Mouse (Mus musculus): ENCODE results near the gene 1700022I11Rik.

DNA sequence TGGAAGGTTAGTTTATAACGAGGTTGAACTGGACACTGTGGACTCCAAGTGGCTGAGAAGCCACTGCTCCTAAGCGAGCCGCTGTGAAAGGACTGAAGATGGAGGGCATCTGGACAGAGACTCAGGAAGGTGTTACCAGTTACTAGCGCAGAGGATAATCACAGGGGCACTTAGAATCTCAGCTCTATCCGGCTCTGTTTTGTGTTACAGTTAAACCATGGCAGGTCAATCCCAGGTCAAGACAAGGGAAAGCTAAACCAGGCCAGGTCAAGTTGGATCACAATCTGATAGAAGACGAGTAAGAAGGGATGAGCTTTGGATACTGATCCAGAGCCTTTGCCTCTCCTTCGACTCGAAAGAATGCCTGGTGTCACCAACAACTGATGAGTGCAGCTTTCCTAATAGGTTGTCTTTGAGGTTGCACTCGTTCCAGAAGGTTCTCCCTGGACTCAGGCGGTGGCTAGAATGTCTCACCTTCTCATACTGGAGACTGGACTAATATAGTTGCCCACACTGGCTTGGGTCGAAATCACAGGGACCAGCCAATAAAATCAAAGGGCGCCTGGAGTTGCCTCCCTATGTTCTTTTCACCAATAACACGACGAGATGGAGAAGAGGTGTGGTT lies 20.2 kb upstream of the 1700022I11Rik start:
- no peak for TF ChIP-seq CTCF (IDR thresholded peaks at IDR 0.05; ENCODE audit: insufficient read depth, low read length)
- TF ChIP-seq POLR2A (IDR thresholded peaks at IDR 0.05; ENCODE audit: borderline replicate concordance, extremely low read depth, low read depth, low read length): peak; percentile 27; the same call in 1 of the 2 replicates

All from lung, adult 2 months (tissue).